19 mouse cellular contexts compared by ENCODE assay signal in genomic region chr7:16505226-16505593, GRCm38 (mm10). TPM values are rescaled to one million over a fixed set of nuclear protein-coding genes. Genes with fewer than 3 reads are reported as not detected.
DNase-seq lines count a peak whose midpoint lies in the region; ATAC-seq lines count a peak whose summit lies in the region.
"Had no signal": no experiment of that assay in that cellular context is flagged by ENCODE, and none has a peak within 500 bp of the region (broad histone marks: within the 10 kb centered on the region; RNA-seq: fewer than 3 reads in every experiment).

No protein-coding gene starts in this region.

- H3K9me3 ChIP-seq in liver, embryonic 12.5 days (replicated peaks): no peaks in the 10 kb centered on the region
- H3K9me3 ChIP-seq in liver, embryonic 11.5 days (ENCODE audit: control insufficient read depth, low read length): no peaks in the 10 kb centered on the region
- no peaks in the 10 kb centered on the region for H3K9me3 ChIP-seq in liver, embryonic 13.5 days (replicated peaks)
- no peaks in the 10 kb centered on the region for H3K9me3 ChIP-seq in liver, embryonic 16.5 days (replicated peaks; ENCODE audit: control insufficient read depth, low read length)
- no peaks in the 10 kb centered on the region for H3K9me3 ChIP-seq in forebrain, embryonic 16.5 days (ENCODE audit: control insufficient read depth, low read length)
- H3K9me3 ChIP-seq: forebrain, embryonic 10.5 days; forebrain, embryonic 13.5 days; heart, embryonic 12.5 days; heart, embryonic 15.5 days; hindbrain, embryonic 10.5 days; hindbrain, embryonic 13.5 days had no signal

- 63% methylated on average over 3 of the region's 3 CpGs for WGBS in liver, embryonic 12.5 days (ENCODE audit: insufficient replicate concordance)
- 81% methylated on average over 3 of the region's 3 CpGs for WGBS in liver, embryonic 11.5 days
- 61% methylated on average over 3 of the region's 3 CpGs for WGBS in liver, embryonic 13.5 days (ENCODE audit: insufficient replicate concordance)
- 51% methylated on average over 3 of the region's 3 CpGs for WGBS in liver, embryonic 16.5 days (ENCODE audit: insufficient replicate concordance)
- WGBS in forebrain, embryonic 16.5 days: 94% methylated on average over 3 of the region's 3 CpGs

- ATAC-seq in liver, embryonic 12.5 days: peak; percentile 10; the same call in 1 of the 2 replicates
- ATAC-seq in liver, embryonic 11.5 days (replicated peaks; ENCODE audit: low FRiP score): no peak
- ATAC-seq in liver, embryonic 13.5 days (ENCODE audit: low read depth): 0 out of 2 replicates have a peak, but pooled peaks have one; percentile 4
- no peak for ATAC-seq in liver, embryonic 16.5 days (ENCODE audit: low read depth)
- no peak for ATAC-seq in forebrain, embryonic 16.5 days
- ATAC-seq: activated CD4-positive, CD25-positive, alpha-beta regulatory T cell, adult 4 months; forebrain, embryonic 13.5 days had no signal

- H3K27me3 ChIP-seq in liver, embryonic 12.5 days (replicated peaks): no peaks in the 10 kb centered on the region
- no peaks in the 10 kb centered on the region for H3K27me3 ChIP-seq in liver, embryonic 11.5 days (replicated peaks; ENCODE audit: control insufficient read depth, insufficient read depth, low read length)
- H3K27me3 ChIP-seq in liver, embryonic 13.5 days: no peaks in the 10 kb centered on the region
- no peaks in the 10 kb centered on the region for H3K27me3 ChIP-seq in liver, embryonic 16.5 days (ENCODE audit: control insufficient read depth, insufficient read depth, low read depth, low read length)
- H3K27me3 ChIP-seq in forebrain, embryonic 16.5 days (replicated peaks; ENCODE audit: control insufficient read depth, insufficient read depth, low read length): no peaks in the 10 kb centered on the region
- H3K27me3 ChIP-seq: forebrain, embryonic 13.5 days; heart, embryonic 12.5 days; heart, embryonic 15.5 days; hindbrain, embryonic 13.5 days had no signal

- DNase-seq in liver, embryonic 11.5 days (ENCODE audit: low spot score): no peak
- DNase-seq in liver, embryonic 13.5 days: no peak
- no peak for DNase-seq in B cell, adult 2 months
- DNase-seq: cerebellum, adult 11-12 months; cerebellum, adult 8-10 months; cerebellum, postnatal 36 days; embryo, embryonic 11 days; forebrain, postnatal 0 days had no signal

- H3K4me2 ChIP-seq in liver, embryonic 12.5 days: no peak overlapping the region
- H3K4me2 ChIP-seq in liver, embryonic 11.5 days: no peak overlapping the region
- H3K4me2 ChIP-seq in liver, embryonic 13.5 days: no peak overlapping the region
- H3K4me2 ChIP-seq in liver, embryonic 16.5 days (ENCODE audit: low read depth, low read length): no peak overlapping the region
- H3K4me2 ChIP-seq in forebrain, embryonic 16.5 days (ENCODE audit: low read length): no peak overlapping the region
- H3K4me2 ChIP-seq: forebrain, embryonic 13.5 days; heart, embryonic 12.5 days; heart, embryonic 15.5 days; hindbrain, embryonic 13.5 days had no signal

- H3K9ac ChIP-seq in liver, embryonic 12.5 days: no peak overlapping the region
- no peak overlapping the region for H3K9ac ChIP-seq in liver, embryonic 11.5 days (ENCODE audit: low read depth, low read length)
- no peak overlapping the region for H3K9ac ChIP-seq in liver, embryonic 13.5 days
- no peak overlapping the region for H3K9ac ChIP-seq in liver, embryonic 16.5 days (ENCODE audit: low read depth, low read length)
- no peak overlapping the region for H3K9ac ChIP-seq in forebrain, embryonic 16.5 days (replicated peaks; ENCODE audit: low read depth, low read length)
- H3K9ac ChIP-seq: forebrain, embryonic 13.5 days; forebrain, postnatal 0 days; heart, embryonic 12.5 days; heart, embryonic 15.5 days; hindbrain, embryonic 13.5 days had no signal

- no peaks in the 10 kb centered on the region for H3K4me1 ChIP-seq in liver, embryonic 12.5 days
- H3K4me1 ChIP-seq in liver, embryonic 11.5 days (replicated peaks; ENCODE audit: control insufficient read depth, insufficient read depth, low read length): no peaks in the 10 kb centered on the region
- peaks cover 9% of the 10 kb centered on the region; the same call in 1 of the 2 replicates for H3K4me1 ChIP-seq in liver, embryonic 13.5 days (replicated peaks)
- peaks cover 8% of the 10 kb centered on the region for H3K4me1 ChIP-seq in liver, embryonic 16.5 days (ENCODE audit: control insufficient read depth, low read depth, low read length)
- H3K4me1 ChIP-seq in forebrain, embryonic 16.5 days (replicated peaks; ENCODE audit: control insufficient read depth, insufficient read depth, low read length): no peaks in the 10 kb centered on the region
- H3K4me1 ChIP-seq: forebrain, embryonic 10.5 days; forebrain, embryonic 13.5 days; hindbrain, embryonic 10.5 days had no signal

- H3K27ac ChIP-seq in liver, embryonic 12.5 days: no peak overlapping the region
- no peak overlapping the region for H3K27ac ChIP-seq in liver, embryonic 11.5 days (ENCODE audit: low read depth, low read length)
- no peak overlapping the region for H3K27ac ChIP-seq in liver, embryonic 13.5 days
- peak overlapping the region; percentile 66 for H3K27ac ChIP-seq in liver, embryonic 16.5 days (ENCODE audit: low read length)
- no peak overlapping the region for H3K27ac ChIP-seq in forebrain, embryonic 16.5 days (ENCODE audit: low read length)
- H3K27ac ChIP-seq: forebrain, embryonic 10.5 days; forebrain, embryonic 13.5 days; heart, embryonic 15.5 days; hindbrain, embryonic 10.5 days; hindbrain, embryonic 13.5 days had no signal

- no peak overlapping the region for H3K4me3 ChIP-seq in liver, embryonic 12.5 days
- H3K4me3 ChIP-seq in liver, embryonic 11.5 days (ENCODE audit: low read depth, low read length): no peak overlapping the region
- no peak overlapping the region for H3K4me3 ChIP-seq in liver, embryonic 13.5 days (replicated peaks)
- no peak overlapping the region for H3K4me3 ChIP-seq in liver, embryonic 16.5 days (ENCODE audit: low read depth, low read length)
- no peak overlapping the region for H3K4me3 ChIP-seq in forebrain, embryonic 16.5 days (replicated peaks; ENCODE audit: low read length)
- H3K4me3 ChIP-seq: forebrain, embryonic 10.5 days; forebrain, embryonic 13.5 days; gastrocnemius, adult 2 months; heart, embryonic 12.5 days; heart, embryonic 15.5 days; hindbrain, embryonic 10.5 days; hindbrain, embryonic 13.5 days had no signal

- peaks cover 49% of the 10 kb centered on the region for H3K36me3 ChIP-seq in liver, embryonic 12.5 days
- H3K36me3 ChIP-seq in liver, embryonic 11.5 days (ENCODE audit: control insufficient read depth, insufficient read depth, low read length): peaks cover 18% of the 10 kb centered on the region
- H3K36me3 ChIP-seq in liver, embryonic 13.5 days: peaks cover 11% of the 10 kb centered on the region; the same call in 1 of the 2 replicates
- no peaks in the 10 kb centered on the region for H3K36me3 ChIP-seq in liver, embryonic 16.5 days (ENCODE audit: control insufficient read depth, insufficient read depth)
- peaks cover 15% of the 10 kb centered on the region for H3K36me3 ChIP-seq in forebrain, embryonic 16.5 days (ENCODE audit: control insufficient read depth, insufficient read depth)

RNA-seq across cellular contexts. Expression of gene Npas1, which starts 27.7 kb away (rescaled TPM):
- polyA plus RNA-seq in liver, embryonic 12.5 days (2016; fragmentation: Nextera tagmentation; extraction: Ambion mirVana): 0.33 and 0.36 TPM in 2 replicates
- polyA plus RNA-seq in liver, embryonic 11.5 days (2014; fragmentation: Nextera tagmentation; extraction: Ambion mirVana): 0.18 and 0.22 TPM in 2 replicates
- 0.13 and 0.16 TPM in 2 replicates for polyA plus RNA-seq in liver, embryonic 13.5 days (2015; fragmentation: Nextera tagmentation; extraction: Ambion mirVana)
- 0.12 TPM in 2 replicates for polyA plus RNA-seq in liver, embryonic 16.5 days (2015; fragmentation: Nextera tagmentation; extraction: Ambion mirVana)
- polyA plus RNA-seq in forebrain, embryonic 16.5 days (2015; fragmentation: Nextera tagmentation; extraction: Ambion mirVana): 7.6 and 8.2 TPM in 2 replicates

RNA-seq across cellular contexts. Expression of gene Tmem160, which starts 52.6 kb away (rescaled TPM):
- 43.9 and 48.0 TPM in 2 replicates for polyA plus RNA-seq in liver, embryonic 12.5 days (2016; fragmentation: Nextera tagmentation; extraction: Ambion mirVana)
- polyA plus RNA-seq in liver, embryonic 11.5 days (2014; fragmentation: Nextera tagmentation; extraction: Ambion mirVana): 54.4 and 54.5 TPM in 2 replicates
- 30.0 and 35.4 TPM in 2 replicates for polyA plus RNA-seq in liver, embryonic 13.5 days (2015; fragmentation: Nextera tagmentation; extraction: Ambion mirVana)
- 23.4 and 23.6 TPM in 2 replicates for polyA plus RNA-seq in liver, embryonic 16.5 days (2015; fragmentation: Nextera tagmentation; extraction: Ambion mirVana)
- 65.1 and 66.7 TPM in 2 replicates for polyA plus RNA-seq in forebrain, embryonic 16.5 days (2015; fragmentation: Nextera tagmentation; extraction: Ambion mirVana)

Comparison
In these comparisons a context has a peak if more than half of its experiments do, and no peak if none do; other contexts are left out.
1. ATAC-seq: peak in liver, embryonic 12.5 days (single experiment) and liver, embryonic 13.5 days (single experiment); none in liver, embryonic 11.5 days (single experiment), liver, embryonic 16.5 days (single experiment) and forebrain, embryonic 16.5 days (single experiment).